Mouse (Mus musculus): ENCODE data around the gene Slc46a3.
"Not testable (repeated sequence)": the region's sequence is repeated elsewhere in the genome, so short reads cannot be mapped to it uniquely, and the experiment has no call there.

Gene Slc46a3

DNA sequence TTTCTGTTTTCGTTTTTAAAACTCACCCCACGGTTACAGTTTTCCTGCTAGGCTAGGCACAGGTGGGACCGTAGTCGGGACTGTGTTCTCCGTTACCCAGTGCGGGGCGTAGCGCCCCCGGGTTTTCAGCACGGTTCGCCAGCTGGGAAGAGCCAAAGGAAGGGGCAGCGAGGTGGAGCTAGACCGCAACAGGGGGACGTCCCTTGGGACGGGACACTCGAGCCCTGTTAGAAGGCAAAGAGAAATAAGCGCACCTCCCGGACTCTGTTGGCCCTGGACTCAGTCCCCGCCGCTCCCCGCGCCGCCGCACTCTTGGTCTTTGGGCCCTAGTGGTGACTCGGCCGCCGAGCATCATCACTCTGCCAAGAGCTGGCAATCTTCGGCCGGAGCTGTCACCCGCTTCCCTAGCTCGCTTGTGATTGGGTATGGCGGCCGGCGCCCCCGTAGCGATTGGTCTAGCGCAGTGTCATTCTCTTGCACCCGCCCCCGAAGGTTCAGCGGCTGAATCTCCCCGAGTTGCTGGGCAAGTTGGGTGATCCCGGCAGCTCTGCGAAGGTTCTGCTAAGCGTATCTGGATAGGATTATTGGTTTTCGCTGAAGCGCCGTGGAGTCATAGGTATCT, at the start of gene Slc46a3:
TSS of gene Slc46a3 (minus strand) at position 361 of the 622 bp plus-strand sequence.
- peak; percentile 91 to 97 for DNase-seq (ENCODE audit: low spot score in 2 of 2)

DNA sequence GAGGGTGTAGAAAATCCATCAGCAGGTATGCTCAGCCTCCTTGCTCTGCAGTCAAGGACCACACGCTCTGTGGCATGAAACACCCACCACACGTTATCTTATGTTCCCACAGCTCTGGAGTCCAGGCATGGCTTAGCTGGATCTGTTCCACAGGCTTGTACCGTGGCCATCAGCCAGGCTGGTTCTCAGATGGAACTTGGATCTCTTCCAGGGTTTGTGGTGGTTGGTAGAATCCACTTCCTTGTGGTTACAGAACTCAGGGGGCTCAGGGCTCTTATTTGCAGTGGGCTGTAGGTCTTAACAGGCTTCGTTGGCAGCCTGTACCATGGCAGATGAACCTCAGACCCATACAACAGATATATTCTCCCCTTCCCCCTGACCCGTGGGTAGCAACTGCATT, 44.6 kb upstream of the Slc46a3 start:
- no peak for DNase-seq (ENCODE audit: low spot score in 2 of 2)

DNA sequence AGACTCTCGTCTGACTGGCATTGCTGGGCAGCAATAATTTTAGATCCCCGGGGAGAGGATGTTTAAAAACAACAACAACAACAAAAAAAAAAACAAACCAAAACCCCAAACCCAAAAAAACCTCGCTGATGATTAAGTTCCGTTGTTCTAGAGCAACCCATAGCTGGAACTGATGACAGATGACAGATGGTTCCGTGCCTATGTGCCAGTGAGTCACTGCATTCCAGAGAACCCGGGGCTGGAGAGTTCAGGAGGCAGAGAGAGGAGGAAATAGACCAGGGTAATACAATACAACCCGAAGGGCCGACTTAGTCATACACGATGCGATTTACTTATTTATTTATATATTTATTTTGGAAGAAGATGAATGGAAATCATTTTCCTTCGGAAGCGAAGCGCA, 40.5 kb upstream of the Slc46a3 start:
- DNase-seq (ENCODE audit: low spot score in 2 of 2) = no peak

- DNase-seq (ENCODE audit: low spot score in 2 of 2) = no peak
Measured at GRCm38 (mm10) chr5:147928668-147929497, 34.3 kb upstream of the Slc46a3 start.

DNA sequence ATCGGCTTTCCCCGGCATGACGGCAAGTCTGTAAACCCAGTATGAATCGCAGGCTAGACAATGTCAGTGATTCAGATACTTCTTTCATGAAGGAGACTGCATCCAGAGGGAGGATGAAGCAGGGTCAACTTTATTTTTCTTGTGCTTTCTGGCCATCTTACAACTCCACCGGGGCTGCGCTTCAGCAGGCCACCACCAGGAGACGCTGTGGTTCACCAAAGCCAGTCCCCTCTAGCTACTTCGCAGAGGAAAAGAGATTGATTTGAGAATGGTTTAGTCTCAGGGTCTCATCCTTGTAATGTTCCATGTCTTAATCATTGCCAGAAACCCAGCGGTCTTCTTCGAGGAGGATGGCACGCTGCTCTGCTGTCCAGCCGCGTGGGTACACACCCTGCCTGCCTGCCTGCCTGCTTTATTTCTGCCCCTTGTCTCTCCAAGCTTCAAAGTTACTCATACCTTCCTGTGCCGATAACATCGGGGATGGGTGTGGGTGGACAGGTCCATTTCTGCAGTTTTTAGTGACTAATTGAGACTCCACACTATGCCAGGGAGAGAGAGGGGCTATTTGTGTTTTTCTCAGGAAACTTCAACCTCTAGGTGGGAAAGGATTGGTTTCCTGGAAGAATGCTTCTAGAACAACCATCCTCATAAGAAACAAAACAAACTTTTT, 31.5 kb upstream of the Slc46a3 start:
- DNase-seq (ENCODE audit: low spot score in 2 of 2) = peak in 1 of 2 experiments; percentile 8

GRCm38 (mm10) chr5:147924621-147925020, 30.0 kb upstream of the Slc46a3 start:
- DNase-seq (ENCODE audit: low spot score in 2 of 2) = no peak

DNA sequence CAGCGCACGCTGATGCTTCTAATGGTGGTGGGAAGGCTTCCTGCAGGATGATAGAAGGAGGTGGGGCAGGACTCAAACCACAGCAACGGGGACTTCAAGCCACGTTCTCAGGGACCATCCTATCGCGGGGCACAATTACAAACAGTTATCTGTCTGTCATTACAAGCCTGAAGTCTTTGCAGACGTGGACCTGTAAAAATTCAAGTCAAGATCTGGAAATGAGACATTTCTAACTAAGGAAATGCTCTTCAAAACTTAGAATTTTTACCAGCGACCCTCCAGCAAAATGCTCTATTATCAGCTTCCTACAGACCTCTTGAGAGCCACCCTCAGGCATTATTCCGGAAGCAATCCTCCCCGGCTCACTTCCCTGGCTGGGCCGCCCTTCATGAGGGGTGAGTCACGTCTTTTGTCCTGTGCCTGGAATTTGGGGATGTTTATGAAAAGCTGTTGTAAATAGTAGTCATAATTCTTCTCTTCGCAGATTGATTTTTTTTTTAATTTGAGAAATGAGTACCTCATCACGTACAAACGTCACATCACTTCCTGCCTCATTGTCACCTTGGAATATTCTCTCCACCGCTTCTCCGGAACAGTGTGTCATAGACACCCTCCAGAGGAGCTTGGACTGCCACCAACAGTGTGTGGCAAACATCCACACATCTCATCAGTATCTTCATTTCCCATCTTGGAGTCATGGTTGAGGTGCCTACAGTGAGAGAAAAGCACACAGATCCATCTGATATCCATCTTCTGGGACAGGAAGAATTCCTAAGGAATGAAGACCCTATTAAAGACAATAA, 23.6 kb upstream of the Slc46a3 start:
- no peak for DNase-seq (ENCODE audit: low spot score in 2 of 2)

GRCm38 (mm10) chr5:147916171-147916570, 21.6 kb upstream of the Slc46a3 start:
- DNase-seq (ENCODE audit: low spot score in 2 of 2) = no peak

GRCm38 (mm10) chr5:147915038-147915566, 20.5 kb upstream of the Slc46a3 start:
- DNase-seq (ENCODE audit: low spot score in 2 of 2) = no peak

GRCm38 (mm10) chr5:147913241-147913842, 18.7 kb upstream of the Slc46a3 start:
- peak in 1 of 2 experiments; percentile 18 for DNase-seq (ENCODE audit: low spot score in 2 of 2)

GRCm38 (mm10) chr5:147911744-147912143, 17.1 kb upstream of the Slc46a3 start:
- DNase-seq (ENCODE audit: low spot score in 2 of 2) = no peak

GRCm38 (mm10) chr5:147910807-147911509, 16.3 kb upstream of the Slc46a3 start:
- DNase-seq (ENCODE audit: low spot score in 2 of 2) = no peak

GRCm38 (mm10) chr5:147907851-147908250, 13.2 kb upstream of the Slc46a3 start:
- DNase-seq (ENCODE audit: low spot score in 2 of 2) = no peak

- DNase-seq (ENCODE audit: low spot score in 2 of 2) = no peak
Measured at GRCm38 (mm10) chr5:147907144-147907543, 12.5 kb upstream of the Slc46a3 start.

GRCm38 (mm10) chr5:147903166-147903565, 8.6 kb upstream of the Slc46a3 start:
- no peak for DNase-seq (ENCODE audit: low spot score in 2 of 2)

DNA sequence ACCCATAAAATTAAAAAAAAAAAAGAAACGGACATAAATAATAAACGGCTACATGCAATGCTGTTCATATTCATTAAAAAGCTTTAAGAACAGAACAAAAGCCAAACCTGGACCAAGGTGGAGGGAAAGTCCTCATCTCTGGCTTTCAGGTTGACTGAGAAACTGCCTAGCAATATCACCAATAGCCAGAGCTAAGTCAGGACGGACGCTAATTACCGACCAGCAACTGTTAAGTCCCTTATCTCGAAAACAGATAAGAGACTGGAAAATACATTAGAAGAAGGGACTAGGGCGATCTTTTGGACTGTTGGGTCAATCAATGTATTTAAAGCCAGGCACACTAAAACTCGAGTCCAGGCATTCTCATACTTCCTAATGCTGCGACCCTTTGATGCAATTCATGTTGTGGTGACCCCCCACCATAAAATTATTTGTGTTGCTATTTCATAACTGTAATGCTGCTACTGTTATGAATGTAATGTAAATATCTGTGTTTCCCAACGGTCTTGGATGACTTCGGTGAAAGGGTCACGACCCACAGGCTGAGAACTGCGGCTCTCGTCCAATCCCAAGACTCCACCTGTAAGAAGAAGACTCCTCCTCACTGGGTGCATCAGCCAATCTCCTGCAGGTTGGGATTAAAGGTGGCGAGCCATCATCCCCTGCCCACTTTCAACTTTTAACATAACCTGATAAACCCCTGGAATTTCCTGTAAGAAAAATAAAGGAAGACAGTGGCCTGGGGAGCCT, 7.6 kb upstream of the Slc46a3 start:
- no peak for DNase-seq (ENCODE audit: low spot score in 2 of 2)

DNA sequence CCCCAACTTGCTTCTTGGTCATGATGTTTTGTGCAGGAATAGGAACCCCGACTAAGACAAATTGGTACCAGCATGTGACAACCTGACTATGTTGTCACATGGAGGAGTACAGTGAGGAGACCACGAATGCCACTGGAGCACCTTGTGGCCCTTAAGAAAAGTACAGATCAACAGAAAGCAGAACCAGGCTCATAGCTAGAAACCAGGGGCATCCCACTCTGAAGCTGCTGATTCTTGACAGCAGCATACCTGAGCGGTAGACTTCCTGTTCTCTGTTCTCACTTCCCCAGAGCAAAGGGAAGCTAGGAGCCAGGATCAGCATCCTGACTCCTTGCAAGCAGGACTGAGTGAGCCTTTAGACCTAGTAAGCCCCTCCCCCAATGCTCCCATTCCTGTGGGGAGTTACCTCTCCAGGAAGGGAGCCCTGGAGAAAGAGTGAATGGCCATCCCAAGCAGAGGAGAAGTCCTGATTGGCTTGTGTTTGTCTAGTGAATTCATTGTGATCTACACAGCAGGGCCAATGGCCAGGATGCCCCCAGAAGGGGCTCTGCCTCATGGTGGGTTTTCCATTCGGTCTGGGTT, 4.4 kb upstream of the Slc46a3 start:
- no peak for DNase-seq (ENCODE audit: low spot score in 2 of 2)

- DNase-seq (ENCODE audit: low spot score in 2 of 2) = no peak
Measured at GRCm38 (mm10) chr5:147898254-147898653, 3.6 kb upstream of the Slc46a3 start.

- not testable (repeated sequence) for DNase-seq (ENCODE audit: low spot score in 2 of 2)
Measured at GRCm38 (mm10) chr5:147896501-147896900, 1.9 kb upstream of the Slc46a3 start.
